ENCODE assay signal across 26 mouse cellular contexts in the genomic region with DNA sequence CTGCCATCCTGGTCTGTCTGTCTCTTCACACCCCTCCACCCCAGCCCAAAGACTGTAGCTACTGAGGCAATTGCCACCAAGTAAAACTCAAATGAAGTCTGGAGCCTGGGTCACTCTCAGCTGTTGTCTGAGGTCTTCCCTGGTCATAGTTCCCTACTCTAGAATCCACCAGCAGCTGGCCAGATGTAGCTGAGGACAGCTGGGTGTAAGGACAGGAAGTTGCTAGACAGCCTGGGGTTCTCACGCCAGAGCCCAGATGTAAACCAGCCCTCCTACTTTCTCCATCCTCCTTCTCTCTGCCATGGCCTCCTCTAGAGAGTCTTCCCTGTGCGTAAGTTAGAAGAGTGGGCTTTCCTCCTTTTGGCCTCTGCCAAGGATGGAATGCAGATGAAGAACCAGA. TPM values are rescaled to one million over a fixed set of nuclear protein-coding genes. Genes with fewer than 3 reads are reported as not detected.
DNase-seq lines count a peak whose midpoint lies in the region; ATAC-seq and TF ChIP-seq lines count a peak whose summit lies in the region.
"Had no signal": no experiment of that assay in that cellular context is flagged by ENCODE, and none has a peak within 500 bp of the region (broad histone marks: within the 10 kb centered on the region; RNA-seq: fewer than 3 reads in every experiment).

No protein-coding gene starts in this region.

- no peak overlapping the region for H3K27ac ChIP-seq in heart, embryonic 12.5 days (ENCODE audit: poor library complexity, severe bottlenecking)
- no peak overlapping the region for H3K27ac ChIP-seq in kidney, adult 2 months (ENCODE audit: insufficient read depth, low read depth, low read length)
- H3K27ac ChIP-seq in stomach, embryonic 15.5 days = no peak overlapping the region
- H3K27ac ChIP-seq in stomach, postnatal 0 days (replicated peaks) = no peak overlapping the region
- H3K27ac ChIP-seq: embryonic facial prominence, embryonic 12.5 days; forebrain, embryonic 15.5 days; heart, embryonic 13.5 days; hindbrain, embryonic 13.5 days; hindbrain, postnatal 0 days had no signal

- no peak for ATAC-seq in heart, embryonic 12.5 days (ENCODE audit: insufficient number of reproducible peaks, low FRiP score)
- ATAC-seq in stomach, embryonic 15.5 days (ENCODE audit: insufficient read depth, low FRiP score, low read depth) = peak; percentile 47; the same call in 1 of the 2 replicates
- ATAC-seq in stomach, postnatal 0 days (ENCODE audit: low FRiP score, low TSS enrichment) = no peak
- ATAC-seq: forebrain, embryonic 15.5 days; hindbrain, postnatal 0 days had no signal

- H3K9me3 ChIP-seq in heart, embryonic 12.5 days (replicated peaks) = no peaks in the 10 kb centered on the region
- no peaks in the 10 kb centered on the region for H3K9me3 ChIP-seq in stomach, embryonic 15.5 days
- no peaks in the 10 kb centered on the region for H3K9me3 ChIP-seq in stomach, postnatal 0 days (ENCODE audit: control insufficient read depth, low read length)
- H3K9me3 ChIP-seq: embryonic facial prominence, embryonic 12.5 days; forebrain, embryonic 15.5 days; heart, embryonic 13.5 days; hindbrain, embryonic 13.5 days had no signal

- H3K4me2 ChIP-seq in heart, embryonic 12.5 days = no peak overlapping the region
- H3K4me2 ChIP-seq in stomach, embryonic 15.5 days = no peak overlapping the region
- no peak overlapping the region for H3K4me2 ChIP-seq in stomach, postnatal 0 days (replicated peaks; ENCODE audit: low read depth)
- H3K4me2 ChIP-seq: embryonic facial prominence, embryonic 12.5 days; forebrain, embryonic 15.5 days; heart, embryonic 13.5 days; hindbrain, embryonic 13.5 days had no signal

- no peak for TF ChIP-seq CTCF in kidney, adult 2 months (conservative IDR thresholded peaks at IDR 0.05; ENCODE audit: insufficient read depth, insufficient read length, low read depth, low read length)
- TF ChIP-seq CTCF in stomach, postnatal 0 days (IDR thresholded peaks at IDR 0.05; ENCODE audit: low read depth) = no peak

- H3K4me3 ChIP-seq in heart, embryonic 12.5 days = no peak overlapping the region
- H3K4me3 ChIP-seq in kidney, adult 2 months (ENCODE audit: insufficient read depth, low read depth, low read length) = no peak overlapping the region
- H3K4me3 ChIP-seq in stomach, embryonic 15.5 days (replicated peaks) = no peak overlapping the region
- H3K4me3 ChIP-seq in stomach, postnatal 0 days (ENCODE audit: low read depth, low read length) = no peak overlapping the region
- H3K4me3 ChIP-seq: embryonic facial prominence, embryonic 12.5 days; forebrain, embryonic 15.5 days; heart, embryonic 13.5 days; hindbrain, embryonic 13.5 days had no signal

- no peaks in the 10 kb centered on the region for H3K36me3 ChIP-seq in heart, embryonic 12.5 days
- no peaks in the 10 kb centered on the region for H3K36me3 ChIP-seq in kidney, adult 2 months (ENCODE audit: control insufficient read depth, insufficient read depth, low read length)
- no peaks in the 10 kb centered on the region for H3K36me3 ChIP-seq in stomach, embryonic 15.5 days
- H3K36me3 ChIP-seq in stomach, postnatal 0 days (ENCODE audit: control insufficient read depth, insufficient read depth, low read length) = no peaks in the 10 kb centered on the region
- H3K36me3 ChIP-seq: embryonic facial prominence, embryonic 12.5 days; forebrain, embryonic 15.5 days; heart, embryonic 13.5 days; hindbrain, embryonic 13.5 days had no signal

- H3K9ac ChIP-seq in heart, embryonic 12.5 days = no peak overlapping the region
- H3K9ac ChIP-seq in stomach, embryonic 15.5 days = no peak overlapping the region
- no peak overlapping the region; the same call in 1 of the 2 replicates for H3K9ac ChIP-seq in stomach, postnatal 0 days (ENCODE audit: low read length)
- H3K9ac ChIP-seq: embryonic facial prominence, embryonic 12.5 days; forebrain, embryonic 15.5 days; heart, embryonic 13.5 days; hindbrain, embryonic 13.5 days had no signal

- H3K4me1 ChIP-seq in heart, embryonic 12.5 days (replicated peaks) = no peaks in the 10 kb centered on the region; the same call in 1 of the 2 replicates
- no peaks in the 10 kb centered on the region for H3K4me1 ChIP-seq in kidney, adult 2 months (ENCODE audit: control insufficient read depth, insufficient read depth, low read length)
- no peaks in the 10 kb centered on the region for H3K4me1 ChIP-seq in stomach, embryonic 15.5 days
- no peaks in the 10 kb centered on the region for H3K4me1 ChIP-seq in stomach, postnatal 0 days (replicated peaks; ENCODE audit: control insufficient read depth, insufficient read depth)
- H3K4me1 ChIP-seq: embryonic facial prominence, embryonic 12.5 days; forebrain, embryonic 15.5 days; heart, embryonic 13.5 days had no signal

- DNase-seq in heart, adult 18-20 months = peak; percentile 27 to 63
- DNase-seq in kidney, adult 9 months = peak; percentile 32
- DNase-seq in kidney, adult 2 months = no peak
- no peak for DNase-seq in stomach, postnatal 0 days (ENCODE audit: low spot score)
- DNase-seq in urinary bladder, postnatal 4 days (ENCODE audit: low spot score in 2 of 2) = no peak
- DNase-seq: adrenal gland, postnatal 10 days; cerebellum, adult 11 months; cerebellum, adult 8-10 months; cerebellum, postnatal 25 days; gastrocnemius, postnatal 36 days had no signal

- H3K27me3 ChIP-seq in heart, embryonic 12.5 days (replicated peaks) = no peaks in the 10 kb centered on the region
- H3K27me3 ChIP-seq in kidney, adult 2 months (replicated peaks; ENCODE audit: control insufficient read depth, insufficient read depth, low read length) = no peaks in the 10 kb centered on the region
- no peaks in the 10 kb centered on the region for H3K27me3 ChIP-seq in stomach, embryonic 15.5 days (replicated peaks)
- no peaks in the 10 kb centered on the region for H3K27me3 ChIP-seq in stomach, postnatal 0 days (ENCODE audit: control insufficient read depth, insufficient read depth, low read length)
- H3K27me3 ChIP-seq: embryonic facial prominence, embryonic 12.5 days; forebrain, embryonic 15.5 days; hindbrain, embryonic 13.5 days had no signal

- TF ChIP-seq EP300 in stomach, postnatal 0 days (optimal IDR thresholded peaks at IDR 0.05) = no peak

- WGBS in heart, embryonic 12.5 days = 66% methylated on average over 2 of the region's 2 CpGs
- 79% methylated on average over 2 of the region's 2 CpGs for WGBS in kidney, adult 2 months
- 55% methylated on average over 2 of the region's 2 CpGs for WGBS in stomach, embryonic 15.5 days
- 50% methylated on average over 2 of the region's 2 CpGs for WGBS in stomach, postnatal 0 days

- TF ChIP-seq POLR2A in kidney, adult 2 months (IDR thresholded peaks at IDR 0.05; ENCODE audit: low read depth, low read length) = no peak

RNA-seq across cellular contexts. Expression of gene Adra2b, which starts 24.5 kb away (rescaled TPM):
- under 1 TPM; 0.72 to 0.77 TPM for total RNA-seq in heart, adult 18-20 months (2021)
- 7.1 and 7.6 TPM in 2 replicates for polyA plus RNA-seq in heart, embryonic 12.5 days (2016; fragmentation: Nextera tagmentation; extraction: Ambion mirVana)
- 64.7 and 68.2 TPM in 2 replicates for polyA plus RNA-seq in kidney, adult 2 months (2012; rRNA removed)
- polyA plus RNA-seq in stomach, embryonic 15.5 days (2015; fragmentation: Nextera tagmentation; extraction: Ambion mirVana) = 2.6 and 3.2 TPM in 2 replicates
- 0.36 and 0.57 TPM in 2 replicates for polyA plus RNA-seq in stomach, postnatal 0 days (2015; fragmentation: Nextera tagmentation; extraction: Ambion mirVana)
- total RNA-seq: MEL had no signal
- polyA plus RNA-seq: C2C12 had no signal

RNA-seq across cellular contexts. Expression of gene Gpat2, which starts 37.5 kb away (rescaled TPM):
- not detected for total RNA-seq in heart, adult 18-20 months (2021)
- polyA plus RNA-seq in heart, embryonic 12.5 days (2016; fragmentation: Nextera tagmentation; extraction: Ambion mirVana) = 0.44 and 0.45 TPM in 2 replicates
- polyA plus RNA-seq in kidney, adult 2 months (2012; rRNA removed) = 1.4 and 1.9 TPM in 2 replicates
- polyA plus RNA-seq in stomach, embryonic 15.5 days (2015; fragmentation: Nextera tagmentation; extraction: Ambion mirVana) = 0.15 and 0.30 TPM in 2 replicates
- 0.34 TPM in 2 replicates for polyA plus RNA-seq in stomach, postnatal 0 days (2015; fragmentation: Nextera tagmentation; extraction: Ambion mirVana)
- total RNA-seq: gastrocnemius, adult 8-10 months; gastrocnemius, postnatal 36 days; MEL had no signal
- polyA plus RNA-seq: forebrain, embryonic 15.5 days had no signal

RNA-seq across cellular contexts. Expression of gene Astl, which starts 49.1 kb away (rescaled TPM):
- total RNA-seq in heart, adult 18-20 months (2021) = not detected
- not detected in 2 replicates for polyA plus RNA-seq in heart, embryonic 12.5 days (2016; fragmentation: Nextera tagmentation; extraction: Ambion mirVana)
- polyA plus RNA-seq in kidney, adult 2 months (2012; rRNA removed) = not detected in 2 replicates
- polyA plus RNA-seq in stomach, embryonic 15.5 days (2015; fragmentation: Nextera tagmentation; extraction: Ambion mirVana) = not detected in 2 replicates
- not detected in 2 replicates for polyA plus RNA-seq in stomach, postnatal 0 days (2015; fragmentation: Nextera tagmentation; extraction: Ambion mirVana)
- total RNA-seq: adrenal gland, postnatal 4 days; gastrocnemius, adult 8-10 months; gastrocnemius, postnatal 36 days; heart, postnatal 14 days; hindbrain, postnatal 0 days; MEL had no signal
- polyA plus RNA-seq: brain, embryonic 14.5 days; C2C12; cortical plate, adult 2 months; embryonic facial prominence, embryonic 12.5 days; forebrain, embryonic 11.5 days; forebrain, embryonic 15.5 days; heart, embryonic 13.5 days; hindbrain, embryonic 13.5 days; hindbrain, postnatal 0 days; intestine, embryonic 14.5 days had no signal

RNA-seq across cellular contexts. Expression of gene Dusp2, which starts 51.6 kb away (rescaled TPM):
- 1 to 10 TPM in 1 of 2 experiments, under 1 TPM in 1; 0.57 to 2.0 TPM for total RNA-seq in heart, adult 18-20 months (2021)
- 23.8 and 26.3 TPM in 2 replicates for polyA plus RNA-seq in heart, embryonic 12.5 days (2016; fragmentation: Nextera tagmentation; extraction: Ambion mirVana)
- 1.0 and 5.7 TPM in 2 replicates for polyA plus RNA-seq in kidney, adult 2 months (2012; rRNA removed)
- polyA plus RNA-seq in stomach, embryonic 15.5 days (2015; fragmentation: Nextera tagmentation; extraction: Ambion mirVana) = 4.5 and 6.4 TPM in 2 replicates
- 2.6 and 3.2 TPM in 2 replicates for polyA plus RNA-seq in stomach, postnatal 0 days (2015; fragmentation: Nextera tagmentation; extraction: Ambion mirVana)

RNA-seq across cellular contexts. Expression of gene Fahd2a, which starts 56.8 kb away (rescaled TPM):
- total RNA-seq in heart, adult 18-20 months (2021) = 10 to 100 TPM; 48.1 to 52.5 TPM
- 26.2 and 29.0 TPM in 2 replicates for polyA plus RNA-seq in heart, embryonic 12.5 days (2016; fragmentation: Nextera tagmentation; extraction: Ambion mirVana)
- polyA plus RNA-seq in kidney, adult 2 months (2012; rRNA removed) = 71.9 and 86.5 TPM in 2 replicates
- polyA plus RNA-seq in stomach, embryonic 15.5 days (2015; fragmentation: Nextera tagmentation; extraction: Ambion mirVana) = 24.6 and 25.2 TPM in 2 replicates
- 27.3 and 30.9 TPM in 2 replicates for polyA plus RNA-seq in stomach, postnatal 0 days (2015; fragmentation: Nextera tagmentation; extraction: Ambion mirVana)

Comparison
In these comparisons a context has a peak if more than half of its experiments do, and no peak if none do; other contexts are left out.
1. DNase-seq: peak in heart, adult 18-20 months (2 of 2) and kidney, adult 9 months (single experiment); none in kidney, adult 2 months (single experiment), stomach, postnatal 0 days (single experiment) and urinary bladder, postnatal 4 days (0 of 2).